Mouse (Mus musculus): ENCODE measurements around the gene Psd.

DNA sequence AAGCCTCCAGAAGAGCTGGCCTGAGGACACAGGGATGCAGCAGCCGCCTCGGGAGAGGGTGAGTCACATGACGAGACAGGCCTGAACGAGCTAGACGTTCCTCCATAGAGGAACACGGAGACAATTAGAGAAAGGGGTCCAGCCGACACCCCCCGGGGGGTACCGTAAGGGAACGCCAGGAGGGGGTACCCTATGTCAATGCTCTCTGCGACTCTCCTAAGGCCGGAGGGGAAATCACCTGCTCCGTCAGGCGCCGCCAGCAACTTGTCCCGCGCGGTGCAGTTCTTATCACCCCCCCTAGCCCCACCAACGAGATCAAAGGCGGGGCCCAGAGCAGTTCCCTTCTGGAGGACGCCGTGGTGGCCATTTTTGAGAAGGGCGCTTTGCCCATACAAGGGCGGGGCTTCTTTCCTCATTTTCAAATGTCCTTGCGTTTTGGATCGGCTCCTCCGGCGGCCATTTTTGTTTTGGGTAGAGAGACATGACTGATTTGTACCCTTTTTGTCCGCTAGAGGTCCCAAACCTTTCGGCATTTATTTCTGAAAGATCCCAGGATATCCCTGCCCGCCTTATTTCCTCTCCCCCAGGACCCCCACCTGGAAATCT, 11.5 kb upstream of the Psd start, which contains the start of gene Cuedc2:
- TF ChIP-seq POLR2A (IDR thresholded peaks at IDR 0.05; ENCODE audit: low read depth, low read length) (peak; percentile 27; the same call in 1 of the 2 replicates), CTCF (IDR thresholded peaks at IDR 0.05; ENCODE audit: extremely low read depth, insufficient read length, insufficient replicate concordance, low read depth, low read length) (peak; percentile 51; the same call in 1 of the 2 replicates)
